Mouse (Mus musculus): ENCODE measurements around the gene Cdh13.
A peak's percentile ranks its signal among the peaks of the same experiment; 100 is the strongest.

GRCm38 (mm10) chr8:118274688-118275087, 8.8 kb upstream of the Cdh13 start:
- TF ChIP-seq CTCF (IDR thresholded peaks at IDR 0.05; ENCODE audit: extremely low read depth, insufficient read depth, low read length) (peak; percentile 92), POLR2A (IDR thresholded peaks at IDR 0.05; ENCODE audit: extremely low read depth, insufficient read depth, low read length) (no peak)

Measured in cortical plate, adult 2 months (tissue).